Mouse (Mus musculus): ENCODE data around the gene Tsc22d3. TPM values are rescaled to one million over a fixed set of nuclear protein-coding genes. Genes with fewer than 3 reads are reported as not detected.
"Not testable (repeated sequence)": the region's sequence is repeated elsewhere in the genome, so short reads cannot be mapped to it uniquely, and the experiment has no call there.

The Tsc22d3 gene
- polyA plus RNA-seq, 2 experiments from 2014 or later: 236 to 480 TPM

- no peak for ATAC-seq
Measured at GRCm38 (mm10) chrX:140527231-140527630, 73.2 kb downstream of the Tsc22d3 start.

DNA sequence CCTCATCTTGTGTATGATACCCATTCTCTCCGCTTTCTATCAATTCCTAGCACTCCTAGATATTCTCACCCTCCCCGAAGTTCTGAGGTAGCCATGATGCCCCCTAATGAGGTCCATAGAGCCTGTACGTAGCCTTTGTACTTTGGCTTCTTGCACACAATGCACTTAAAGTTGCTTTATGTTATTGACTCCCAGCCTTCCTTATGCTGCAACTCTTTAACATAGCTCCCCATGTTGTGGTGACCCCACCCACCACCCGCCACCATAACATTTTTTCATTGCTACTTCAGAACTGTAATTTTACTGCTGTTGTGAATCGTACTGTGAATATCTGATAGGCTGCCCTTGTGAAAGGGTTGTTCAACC, 74.2 kb downstream of the Tsc22d3 start:
- no peak for ATAC-seq

DNA sequence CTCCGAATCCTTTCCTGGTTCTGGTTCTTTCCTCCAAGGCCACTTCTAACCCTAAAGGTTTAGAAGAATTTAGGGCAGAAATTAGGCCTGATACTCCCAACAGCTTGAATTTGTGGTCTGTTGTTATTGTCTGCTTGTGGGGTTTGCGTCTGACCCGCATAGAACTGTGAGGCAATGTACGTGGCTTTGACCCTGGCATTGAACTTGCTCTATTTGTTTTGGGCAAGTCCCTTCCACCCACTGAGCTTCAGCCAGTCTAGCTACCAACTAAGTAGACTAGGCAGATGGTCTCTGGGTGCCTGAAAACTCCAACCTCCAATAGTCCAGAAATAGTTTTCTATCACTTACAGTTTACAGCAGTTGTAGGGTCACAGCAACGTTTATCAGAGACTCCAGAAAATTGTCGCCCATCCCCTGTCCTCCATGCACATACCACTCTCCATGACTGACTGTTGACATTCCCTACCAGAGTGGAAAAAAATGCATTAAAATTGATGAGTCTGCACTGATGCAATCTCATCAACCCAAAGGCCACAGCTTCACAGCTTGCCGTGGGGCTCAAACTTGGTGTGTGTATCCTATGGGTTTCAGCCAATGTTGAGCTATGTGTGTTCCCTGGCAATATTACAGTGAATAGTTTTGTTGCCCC, 74.7 kb downstream of the Tsc22d3 start:
- ATAC-seq: no peak

DNA sequence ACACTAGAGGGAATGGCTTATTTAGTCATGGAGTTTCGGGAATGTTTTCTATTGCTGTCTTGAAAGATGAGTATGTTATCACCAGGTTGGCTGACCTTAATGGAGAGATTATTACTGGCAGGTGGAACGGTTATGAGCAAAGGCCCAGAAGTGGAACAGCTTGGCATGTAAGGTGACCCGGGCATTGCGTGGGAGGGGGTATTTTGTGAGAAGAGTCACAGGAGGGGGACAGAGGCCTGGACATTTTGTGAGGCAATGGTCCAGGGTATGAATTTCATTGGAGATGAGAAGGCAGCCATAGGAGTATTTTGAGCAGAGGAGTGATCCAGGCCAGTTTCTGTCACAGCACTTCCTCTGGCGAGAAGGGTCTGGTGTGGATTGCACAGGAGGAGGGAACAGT, 76.2 kb downstream of the Tsc22d3 start:
- no peak for ATAC-seq

GRCm38 (mm10) chrX:140522071-140522765, 78.2 kb downstream of the Tsc22d3 start:
- ATAC-seq: no peak

- peak; percentile 97 for ATAC-seq
Measured at GRCm38 (mm10) chrX:140520146-140521102, 80.0 kb downstream of the Tsc22d3 start.

DNA sequence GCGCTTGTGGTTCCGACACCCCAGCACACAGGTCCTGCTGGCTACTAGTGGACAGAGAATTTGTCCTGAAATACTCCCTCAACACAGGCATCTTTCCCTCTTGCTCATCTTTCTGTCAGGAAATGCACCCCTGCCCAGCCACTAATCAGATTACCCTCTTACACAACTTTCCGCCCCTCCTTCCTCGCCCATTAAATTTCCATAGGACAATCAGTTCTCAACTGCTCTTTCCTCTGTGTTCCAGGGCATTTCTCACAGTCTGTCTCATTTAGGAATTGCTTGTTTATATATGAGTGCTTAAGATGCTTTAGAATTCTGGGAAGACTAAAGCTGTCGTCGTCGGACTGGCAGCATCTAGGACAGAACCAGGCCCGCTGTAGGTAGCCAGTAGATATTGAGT, 82.1 kb downstream of the Tsc22d3 start:
- no peak for ATAC-seq

DNA sequence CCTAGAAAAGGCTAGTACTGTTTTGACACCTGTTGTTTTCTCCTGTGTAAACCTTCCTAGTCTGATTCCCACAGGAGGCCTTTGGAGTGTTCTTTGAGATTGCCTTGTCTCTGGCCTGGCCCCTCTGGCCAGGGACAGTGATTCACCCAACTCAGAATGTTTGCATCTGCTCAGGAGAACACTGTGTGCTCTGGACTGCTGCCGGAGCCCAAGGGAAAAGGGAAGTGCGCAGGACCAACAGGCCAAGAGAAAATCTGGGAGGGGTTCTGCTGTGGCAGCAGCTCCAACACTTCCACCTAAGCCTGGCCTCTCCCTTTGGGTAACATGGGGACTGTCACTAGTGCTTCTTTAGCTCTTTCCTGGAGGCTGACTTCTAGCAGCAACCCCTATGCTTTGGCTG, 87.1 kb downstream of the Tsc22d3 start:
- ATAC-seq: no peak

DNA sequence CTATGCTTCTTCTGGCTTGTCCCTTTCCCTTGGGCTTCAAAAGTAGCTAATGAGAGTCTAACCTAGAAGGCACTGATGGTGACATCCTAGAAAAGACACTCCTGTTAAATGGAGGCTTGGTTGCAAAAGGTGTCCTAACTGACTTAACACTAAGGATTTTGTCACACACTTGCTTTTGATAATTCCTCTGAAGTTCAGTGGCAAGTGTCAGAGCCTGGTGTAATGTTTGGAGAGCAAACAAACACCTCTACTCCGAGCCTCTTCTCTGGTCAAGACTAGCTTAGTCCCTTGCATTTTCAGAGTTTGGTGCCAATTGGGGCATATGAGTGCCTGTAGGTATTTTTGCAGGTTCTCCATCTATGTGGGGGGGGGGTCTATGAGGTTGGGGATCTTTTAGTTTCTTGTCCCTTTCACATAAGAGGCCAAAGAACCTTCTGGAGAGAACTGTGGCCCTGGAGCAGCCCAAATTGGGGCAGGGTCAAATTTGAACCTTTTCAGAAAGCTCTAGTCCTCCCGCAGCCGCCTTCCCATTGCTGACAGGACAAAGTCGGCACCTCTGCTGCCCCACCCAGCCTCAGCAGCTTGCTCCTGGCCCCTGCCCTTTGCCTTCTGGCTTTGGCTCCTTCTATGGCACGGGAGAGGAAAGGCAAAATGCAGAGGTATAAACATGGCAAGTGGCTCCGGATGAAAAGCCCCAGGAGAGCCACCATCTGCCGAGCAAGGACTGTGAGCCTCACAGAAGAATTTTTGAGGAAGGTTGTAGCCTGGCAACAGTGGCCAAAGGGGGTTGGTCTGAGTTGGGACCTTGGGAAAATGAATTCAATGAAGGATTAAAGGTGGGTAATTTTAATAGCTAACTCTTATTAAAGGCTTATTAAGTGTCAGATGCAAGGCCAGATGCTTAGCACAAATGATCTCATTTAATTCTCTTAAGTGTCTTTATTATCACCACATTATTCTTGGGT, 88.5 kb downstream of the Tsc22d3 start:
- no peak for ATAC-seq

- no peak for ATAC-seq
Measured at GRCm38 (mm10) chrX:140510696-140511429, 89.6 kb downstream of the Tsc22d3 start.

DNA sequence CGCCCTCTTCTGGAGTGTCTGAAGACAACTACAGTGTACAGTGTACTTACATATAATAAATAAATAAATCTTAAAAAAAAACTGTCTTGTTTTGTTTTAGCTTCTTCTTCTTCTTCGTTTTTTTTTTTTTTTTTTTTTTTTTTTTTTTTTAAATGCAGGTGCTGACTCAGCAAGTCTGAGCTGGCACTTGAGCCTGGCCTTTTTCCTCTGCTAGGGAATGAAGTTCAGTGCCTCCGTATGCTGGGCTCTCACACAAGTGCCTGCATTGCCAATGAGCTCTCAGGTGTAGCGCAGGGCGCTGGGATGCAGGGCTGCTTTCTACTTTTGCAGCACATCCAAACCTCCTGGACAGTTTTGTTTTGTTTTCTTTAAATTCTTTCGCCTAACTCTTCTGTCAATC, 90.6 kb downstream of the Tsc22d3 start:
- ATAC-seq: no peak

DNA sequence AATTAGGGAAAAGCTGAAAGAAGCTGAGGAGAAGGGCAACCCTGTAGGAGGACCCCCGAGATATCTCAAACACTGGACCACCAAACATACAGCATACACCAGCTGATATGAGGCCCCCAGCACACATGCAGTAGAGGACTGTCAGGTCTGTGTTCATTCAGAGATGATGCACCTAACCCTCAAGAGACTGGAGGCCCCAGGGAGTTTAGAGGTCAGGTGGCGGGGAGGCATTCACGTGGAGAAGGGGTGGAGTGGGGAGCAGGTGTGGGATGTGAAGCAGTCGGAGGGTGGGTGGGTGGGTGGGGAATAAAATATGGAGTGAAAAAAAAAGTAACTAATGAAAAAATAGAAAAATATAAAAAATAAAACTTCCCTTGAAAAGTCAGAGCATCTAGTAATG, 91.7 kb downstream of the Tsc22d3 start:
- ATAC-seq: not testable (repeated sequence)

- ATAC-seq: no peak
Measured at GRCm38 (mm10) chrX:140507377-140507776, 93.1 kb downstream of the Tsc22d3 start.

GRCm38 (mm10) chrX:140506436-140507180, 93.9 kb downstream of the Tsc22d3 start:
- ATAC-seq: peak; percentile 9

- peak; percentile 90 for ATAC-seq
Measured at GRCm38 (mm10) chrX:140505497-140506238, 94.8 kb downstream of the Tsc22d3 start.

GRCm38 (mm10) chrX:140503905-140504304, 96.6 kb downstream of the Tsc22d3 start:
- peak; percentile 46 for ATAC-seq

- no peak for ATAC-seq
Measured at GRCm38 (mm10) chrX:140501401-140502301, 98.8 kb downstream of the Tsc22d3 start.

DNA sequence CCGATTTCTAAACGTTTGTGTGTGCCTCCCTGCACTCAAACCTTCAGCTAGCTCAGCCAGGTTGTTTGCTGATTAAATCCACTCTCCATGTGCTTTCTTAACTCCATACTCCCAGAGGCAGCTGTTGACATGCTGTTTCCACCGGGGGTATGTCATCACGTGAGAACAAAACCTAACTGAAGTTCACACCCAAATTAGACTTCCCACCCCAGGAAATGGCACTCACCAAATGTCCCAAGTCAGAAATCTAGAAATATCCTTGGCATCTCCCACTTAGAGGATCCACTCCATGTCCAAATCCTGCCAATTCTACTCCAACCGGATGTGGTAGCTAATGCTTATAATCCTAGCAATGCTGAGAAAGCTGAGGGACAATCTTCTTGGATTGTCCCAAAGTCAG, 100.2 kb downstream of the Tsc22d3 start:
- ATAC-seq: no peak

DNA sequence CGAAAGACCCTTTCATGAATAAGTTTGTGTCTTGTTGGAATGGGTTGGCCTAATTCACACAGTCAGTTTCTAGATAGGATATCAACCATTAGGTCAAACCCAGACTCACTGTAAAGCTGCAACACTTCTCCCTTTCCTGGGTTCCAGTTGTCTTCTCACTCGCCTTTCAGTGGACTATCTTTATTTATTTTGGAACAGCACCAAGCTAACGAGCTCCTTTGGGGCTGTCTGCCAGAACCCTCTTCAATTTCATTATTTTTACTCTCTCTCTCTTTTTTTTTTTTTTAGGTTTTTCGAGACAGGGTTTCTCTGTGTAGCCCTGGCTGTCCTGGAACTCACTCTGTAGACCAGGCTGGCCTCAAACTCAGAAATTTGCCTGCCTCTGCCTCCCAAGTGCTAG, 102.0 kb downstream of the Tsc22d3 start:
- not testable (repeated sequence) for ATAC-seq

Measured in activated CD4-positive, CD25-positive, alpha-beta regulatory T cell, adult 4 months (primary cell).